Mouse (Mus musculus): ENCODE measurements around the gene Kcnip3.

The Kcnip3 gene

GRCm38 (mm10) chr2:127462314-127462713 lies 59.6 kb downstream of the Kcnip3 start:
- peak; percentile 78 to 81 for DNase-seq

GRCm38 (mm10) chr2:127461351-127461750 lies 60.5 kb downstream of the Kcnip3 start:
- no peak for DNase-seq

- DNase-seq: peak; percentile 62 to 63
Observed at GRCm38 (mm10) chr2:127459341-127459740, 62.6 kb downstream of the Kcnip3 start.

GRCm38 (mm10) chr2:127453764-127454163 lies 68.1 kb downstream of the Kcnip3 start:
- peak; percentile 87 to 94 for DNase-seq

GRCm38 (mm10) chr2:127453141-127453540 lies 68.8 kb downstream of the Kcnip3 start:
- DNase-seq: no peak

GRCm38 (mm10) chr2:127451748-127452147 lies 70.1 kb downstream of the Kcnip3 start:
- no peak for DNase-seq

- peak in 1 of 2 experiments; percentile 28 for DNase-seq
Observed at GRCm38 (mm10) chr2:127449691-127450090, 72.2 kb downstream of the Kcnip3 start.

- DNase-seq: no peak
Observed at GRCm38 (mm10) chr2:127446847-127447246, 75.0 kb downstream of the Kcnip3 start.

GRCm38 (mm10) chr2:127444055-127444789 lies 77.7 kb downstream of the Kcnip3 start, which contains the start of gene Fahd2a:
TSS of gene Fahd2a (minus strand) at chr2:127444565.
- peak; percentile 95 for DNase-seq

GRCm38 (mm10) chr2:127437697-127438096 lies 84.2 kb downstream of the Kcnip3 start:
- no peak for DNase-seq

- no peak for DNase-seq
Observed at GRCm38 (mm10) chr2:127435554-127435953, 86.3 kb downstream of the Kcnip3 start.

- DNase-seq: peak in 1 of 2 experiments; percentile 53
Observed at GRCm38 (mm10) chr2:127435135-127435534, 86.8 kb downstream of the Kcnip3 start.

GRCm38 (mm10) chr2:127433487-127434295 lies 88.2 kb downstream of the Kcnip3 start:
- DNase-seq: peak; percentile 44 to 78

GRCm38 (mm10) chr2:127430238-127430637 lies 91.7 kb downstream of the Kcnip3 start:
- DNase-seq: peak; percentile 53 to 59

- no peak for DNase-seq
Observed at GRCm38 (mm10) chr2:127424977-127425376, 96.9 kb downstream of the Kcnip3 start, which contains the start of gene Gpat2. TSS of gene Gpat2 (plus strand) at chr2:127425199.

- no peak for DNase-seq
Observed at GRCm38 (mm10) chr2:127418266-127418970, 103.5 kb downstream of the Kcnip3 start.

- DNase-seq: no peak
Observed at GRCm38 (mm10) chr2:127416706-127417105, 105.2 kb downstream of the Kcnip3 start.

- no peak for DNase-seq
Observed at GRCm38 (mm10) chr2:127415806-127416205, 106.1 kb downstream of the Kcnip3 start.

- DNase-seq: no peak
Observed at GRCm38 (mm10) chr2:127411126-127411525, 110.8 kb downstream of the Kcnip3 start.

Measured in cerebellum, postnatal 14 days (tissue).